Comparison of ENCODE assay signal across 8 mouse cellular contexts in genomic region chr2:26118584-26119309, GRCm38 (mm10). TPM values are rescaled to one million over a fixed set of nuclear protein-coding genes. Genes with fewer than 3 reads are reported as not detected.
A peak's percentile ranks its signal among the peaks of the same experiment; 100 is the strongest.
DNase-seq lines count a peak whose midpoint lies in the region; ATAC-seq and TF ChIP-seq lines count a peak whose summit lies in the region.

No protein-coding gene starts in this region.

- no peak for TF ChIP-seq CTCF in heart, adult 2 months (IDR thresholded peaks at IDR 0.05)

- no peaks in the 10 kb centered on the region for H3K36me3 ChIP-seq in heart, adult 2 months (ENCODE audit: control insufficient read depth, insufficient read depth, low read length)
- H3K36me3 ChIP-seq in stomach, embryonic 14.5 days (ENCODE audit: control insufficient read depth, insufficient read depth, low read length): no peaks in the 10 kb centered on the region

- peak; percentile 95 for DNase-seq in heart, adult 11 months
- no peak for DNase-seq in heart, postnatal 25 days (ENCODE audit: low spot score)
- peak; percentile 83 for DNase-seq in NIH3T3 (ENCODE audit: low read depth)
- DNase-seq in heart, adult 2 months: peak; percentile 52 to 66
- DNase-seq in kidney, postnatal 14 days: peak; percentile 64
- DNase-seq in ovary, postnatal 36 days (ENCODE audit: low spot score): no peak
- DNase-seq in spleen, postnatal 4 days (ENCODE audit: low spot score in 2 of 2): no peak

- 31% methylated on average over 4 of the region's 4 CpGs for WGBS in heart, adult 2 months
- 53% methylated on average over 4 of the region's 4 CpGs for WGBS in stomach, embryonic 14.5 days

- peaks cover 18% of the 10 kb centered on the region for H3K4me1 ChIP-seq in heart, adult 2 months (ENCODE audit: control insufficient read depth, insufficient read depth, low read length)
- peaks cover 13% of the 10 kb centered on the region; the same call in 1 of the 2 replicates for H3K4me1 ChIP-seq in stomach, embryonic 14.5 days (ENCODE audit: control insufficient read depth, insufficient read depth, low read length)

- TF ChIP-seq EP300 in heart, adult 2 months (IDR thresholded peaks at IDR 0.05; ENCODE audit: insufficient read depth, low read depth, low read length): no peak

- H3K4me2 ChIP-seq in stomach, embryonic 14.5 days (replicated peaks; ENCODE audit: low read depth, low read length): no peak overlapping the region

- ATAC-seq in stomach, embryonic 14.5 days (ENCODE audit: insufficient number of reproducible peaks, insufficient read depth, low FRiP score, low read depth): peak; percentile 44; the same call in 1 of the 2 replicates

- no peaks in the 10 kb centered on the region for H3K9me3 ChIP-seq in stomach, embryonic 14.5 days (ENCODE audit: control insufficient read depth, low read depth, low read length)

- TF ChIP-seq POLR2A in heart, adult 2 months (IDR thresholded peaks at IDR 0.05; ENCODE audit: insufficient read depth, low read depth, low read length): no peak

- intact Hi-C loops in heart, postnatal 25 days (cut with DNase I): no loop called here
- intact Hi-C loops in heart, adult 2 months (cut with DNase I): no loop called here

- 0 out of 2 replicates have a peak, but pooled peaks cover 2% of the 10 kb centered on the region for H3K79me2 ChIP-seq in heart, adult 2 months (replicated peaks; ENCODE audit: control insufficient read depth, insufficient read depth, low read length)

- no peak overlapping the region for H3K4me3 ChIP-seq in heart, adult 2 months
- H3K4me3 ChIP-seq in stomach, embryonic 14.5 days (ENCODE audit: low read depth, low read length): no peak overlapping the region

- no peaks in the 10 kb centered on the region for H3K27me3 ChIP-seq in heart, adult 2 months (ENCODE audit: control insufficient read depth, insufficient read depth, low read length)
- H3K27me3 ChIP-seq in stomach, embryonic 14.5 days (ENCODE audit: control insufficient read depth, insufficient read depth, low read length): no peaks in the 10 kb centered on the region

- peak overlapping the region; percentile 35 for H3K9ac ChIP-seq in heart, adult 2 months (ENCODE audit: low read depth, low read length)
- H3K9ac ChIP-seq in stomach, embryonic 14.5 days (replicated peaks; ENCODE audit: low read depth, low read length): no peak overlapping the region; the same call in 1 of the 2 replicates

- peak overlapping the region; percentile 47 for H3K27ac ChIP-seq in heart, adult 2 months
- H3K27ac ChIP-seq in stomach, embryonic 14.5 days (ENCODE audit: low read length): peak overlapping the region; percentile 45; the same call in 1 of the 2 replicates

RNA-seq across cellular contexts. Expression of gene Nacc2, which starts 4.3 kb away (rescaled TPM):
- total RNA-seq in heart, postnatal 25 days (2021): 10 to 100 TPM; 25.5 to 28.9 TPM
- total RNA-seq in heart, adult 2 months (2021): 10 to 100 TPM; 31.6 to 31.8 TPM
- polyA plus RNA-seq in heart, adult 2 months (2012; rRNA removed): 19.0 and 20.5 TPM in 2 replicates
- polyA plus RNA-seq in stomach, embryonic 14.5 days (2014; fragmentation: Nextera tagmentation; extraction: Ambion mirVana): 10.4 and 12.0 TPM in 2 replicates

Comparison
In these comparisons a context has a peak if more than half of its experiments do, and no peak if none do; other contexts are left out.
1. DNase-seq: peak in heart, adult 11 months (single experiment), NIH3T3 (single experiment), heart, adult 2 months (2 of 2) and kidney, postnatal 14 days (single experiment); none in heart, postnatal 25 days (single experiment), ovary, postnatal 36 days (single experiment) and spleen, postnatal 4 days (0 of 2).